Mouse (Mus musculus) megakaryocyte, embryonic 14.5 days (primary cell): ENCODE data around the gene Pde4d.

ENCODE experiments used
- FLI1 ChIP-seq: IDR thresholded peaks from 2 replicates; pipeline ENCODE4 v1.6.1; 2012; ENCODE audit warnings: low read length, inconsistent platforms, mixed read lengths
- GATA1 ChIP-seq: IDR thresholded peaks from 3 replicates; pipeline ENCODE4 v1.6.1; 2012; ENCODE audit warnings: mixed read lengths, low read length, inconsistent platforms, borderline replicate concordance

GRCm38 (mm10) chr13:109205541-109205940 lies 755.8 kb downstream of the Pde4d start:
- TF ChIP-seq GATA1: no peak
- no peak for TF ChIP-seq FLI1
